Mouse (Mus musculus): Measurements from ENCODE around the gene Scn10a.

DNA sequence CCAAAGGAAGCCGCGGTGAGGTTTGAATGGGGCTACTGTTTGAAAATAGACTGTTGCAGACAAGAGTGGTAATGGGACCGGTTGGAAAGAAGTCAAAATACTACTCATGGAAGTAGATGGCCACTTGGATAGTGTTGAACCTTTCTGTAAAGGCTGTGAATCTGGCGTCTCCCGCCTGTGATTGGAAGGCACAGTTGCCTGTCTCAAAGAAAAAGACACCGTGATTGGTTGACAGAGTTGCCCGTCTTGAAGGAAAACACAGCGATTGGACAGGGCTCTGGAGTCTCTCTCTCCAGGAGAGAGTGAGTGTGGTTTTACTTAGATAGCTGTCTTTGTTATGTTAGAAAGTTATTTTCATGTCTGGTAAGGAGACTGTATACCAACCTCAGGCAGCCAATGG, 121.8 kb downstream of the Scn10a start:
- no peak for TF ChIP-seq CTCF (IDR thresholded peaks at IDR 0.05; ENCODE audit: control insufficient read depth, insufficient read depth, insufficient replicate concordance, low read depth, low read length)
- no peak for TF ChIP-seq POLR2A (IDR thresholded peaks at IDR 0.05; ENCODE audit: control insufficient read depth, low read depth, low read length)

All from testis, adult 2 months (tissue).